10 mouse cellular contexts compared by ENCODE assay signal in genomic region chr3:135280160-135280559, GRCm38 (mm10). TPM values are rescaled to one million over a fixed set of nuclear protein-coding genes. Genes with fewer than 3 reads are reported as not detected.
A peak's percentile ranks its signal among the peaks of the same experiment; 100 is the strongest.
DNase-seq lines count a peak whose midpoint lies in the region; ATAC-seq and TF ChIP-seq lines count a peak whose summit lies in the region.
"Had no signal": no experiment of that assay in that cellular context is flagged by ENCODE, and none has a peak within 500 bp of the region (broad histone marks: within the 10 kb centered on the region; RNA-seq: fewer than 3 reads in every experiment).

No protein-coding gene starts in this region.

- ATAC-seq in forebrain, embryonic 15.5 days (replicated peaks): peak; percentile 28; the same call in 1 of the 2 replicates
- ATAC-seq in limb, embryonic 11.5 days (ENCODE audit: insufficient number of reproducible peaks, low FRiP score, low TSS enrichment, low read depth): peak; percentile 1; the same call in 1 of the 2 replicates
- ATAC-seq in neural tube, embryonic 13.5 days (ENCODE audit: low read depth): no peak; the same call in 1 of the 2 replicates

- no peak overlapping the region for H3K4me3 ChIP-seq in layer of hippocampus, adult 2 months
- no peak overlapping the region for H3K4me3 ChIP-seq in forebrain, embryonic 15.5 days
- H3K4me3 ChIP-seq in limb, embryonic 11.5 days (ENCODE audit: low read depth, low read length): no peak overlapping the region
- no peak overlapping the region for H3K4me3 ChIP-seq in neural tube, embryonic 13.5 days
- H3K4me3 ChIP-seq: liver, embryonic 13.5 days had no signal

- H3K4me2 ChIP-seq in forebrain, embryonic 15.5 days (replicated peaks): no peak overlapping the region
- H3K4me2 ChIP-seq in limb, embryonic 11.5 days (ENCODE audit: low read depth, severe bottlenecking): no peak overlapping the region
- no peak overlapping the region for H3K4me2 ChIP-seq in neural tube, embryonic 13.5 days
- H3K4me2 ChIP-seq: heart, embryonic 11.5 days; liver, embryonic 13.5 days had no signal

- no peak overlapping the region for H3K9ac ChIP-seq in forebrain, embryonic 15.5 days (replicated peaks)
- H3K9ac ChIP-seq in limb, embryonic 11.5 days (ENCODE audit: low read length): peak overlapping the region; percentile 67
- H3K9ac ChIP-seq in neural tube, embryonic 13.5 days: peak overlapping the region; percentile 49; the same call in 1 of the 2 replicates
- H3K9ac ChIP-seq: liver, embryonic 13.5 days had no signal

- peaks cover 4% of the 10 kb centered on the region; the same call in 1 of the 2 replicates for H3K4me1 ChIP-seq in forebrain, embryonic 15.5 days
- 0 out of 2 replicates have a peak, but pooled peaks cover 2% of the 10 kb centered on the region for H3K4me1 ChIP-seq in limb, embryonic 11.5 days (ENCODE audit: control insufficient read depth, insufficient read depth, low read length)
- H3K4me1 ChIP-seq in neural tube, embryonic 13.5 days (replicated peaks): 0 out of 2 replicates have a peak, but pooled peaks cover 8% of the 10 kb centered on the region
- H3K4me1 ChIP-seq: liver, embryonic 13.5 days had no signal

- no peak overlapping the region for H3K27ac ChIP-seq in layer of hippocampus, adult 2 months
- H3K27ac ChIP-seq in forebrain, embryonic 15.5 days (replicated peaks): no peak overlapping the region
- H3K27ac ChIP-seq in limb, embryonic 11.5 days (replicated peaks; ENCODE audit: low read depth, low read length): no peak overlapping the region
- no peak overlapping the region for H3K27ac ChIP-seq in neural tube, embryonic 13.5 days (replicated peaks)
- H3K27ac ChIP-seq: liver, embryonic 13.5 days had no signal

- 81% methylated on average over 4 of the region's 4 CpGs for WGBS in forebrain, embryonic 15.5 days
- WGBS in limb, embryonic 11.5 days: 79% methylated on average over 4 of the region's 4 CpGs
- 77% methylated on average over 4 of the region's 4 CpGs for WGBS in neural tube, embryonic 13.5 days

- H3K36me3 ChIP-seq in forebrain, embryonic 15.5 days: no peaks in the 10 kb centered on the region
- H3K36me3 ChIP-seq in limb, embryonic 11.5 days (ENCODE audit: control insufficient read depth, insufficient read depth, low read length): no peaks in the 10 kb centered on the region
- H3K36me3 ChIP-seq in neural tube, embryonic 13.5 days: no peaks in the 10 kb centered on the region
- H3K36me3 ChIP-seq: liver, embryonic 13.5 days had no signal

- peak; percentile 14 for DNase-seq in layer of hippocampus, adult 11-12 months (ENCODE audit: low spot score)
- no peak for DNase-seq in layer of hippocampus, adult 2 months (ENCODE audit: low spot score in 2 of 2)
- no peak for DNase-seq in limb, embryonic 11.5 days (ENCODE audit: low spot score)
- no peak for DNase-seq in spleen, postnatal 10 days (ENCODE audit: low spot score in 2 of 2)
- no peak for DNase-seq in gastrocnemius, postnatal 10 days
- DNase-seq: retina, postnatal 1 day had no signal

- no peaks in the 10 kb centered on the region for H3K27me3 ChIP-seq in forebrain, embryonic 15.5 days
- no peaks in the 10 kb centered on the region for H3K27me3 ChIP-seq in limb, embryonic 11.5 days (ENCODE audit: control insufficient read depth, insufficient read depth, low read length)
- no peaks in the 10 kb centered on the region for H3K27me3 ChIP-seq in neural tube, embryonic 13.5 days
- H3K27me3 ChIP-seq: liver, embryonic 13.5 days had no signal

- TF ChIP-seq CTCF in layer of hippocampus, adult 2 months (conservative IDR thresholded peaks at IDR 0.05): no peak

- no peaks in the 10 kb centered on the region for H3K9me3 ChIP-seq in forebrain, embryonic 15.5 days
- no peaks in the 10 kb centered on the region for H3K9me3 ChIP-seq in limb, embryonic 11.5 days (ENCODE audit: control insufficient read depth, low read length)
- no peaks in the 10 kb centered on the region for H3K9me3 ChIP-seq in neural tube, embryonic 13.5 days
- H3K9me3 ChIP-seq: liver, embryonic 13.5 days had no signal

RNA-seq across cellular contexts. Expression of gene Bdh2, which starts 0.9 kb away (rescaled TPM):
- 1 to 10 TPM; 4.7 to 5.3 TPM for total RNA-seq in layer of hippocampus, adult 2 months (2021)
- polyA plus RNA-seq in forebrain, embryonic 15.5 days (2015; fragmentation: Nextera tagmentation; extraction: Ambion mirVana): 2.1 and 3.7 TPM in 2 replicates
- 7.4 and 9.2 TPM in 2 replicates for polyA plus RNA-seq in limb, embryonic 11.5 days (2014; fragmentation: Nextera tagmentation; extraction: Ambion mirVana)
- 3.5 and 4.2 TPM in 2 replicates for polyA plus RNA-seq in neural tube, embryonic 13.5 days (2015; fragmentation: Nextera tagmentation; extraction: Ambion mirVana)
- total RNA-seq in gastrocnemius, postnatal 10 days (2021): 1 to 10 TPM; 4.4 to 5.6 TPM

RNA-seq across cellular contexts. Expression of gene Slc9b2, which starts 27.3 kb away (rescaled TPM):
- 1 to 10 TPM; 2.9 to 3.2 TPM for total RNA-seq in layer of hippocampus, adult 2 months (2021)
- 0.60 and 1.3 TPM in 2 replicates for polyA plus RNA-seq in forebrain, embryonic 15.5 days (2015; fragmentation: Nextera tagmentation; extraction: Ambion mirVana)
- 5.1 and 5.6 TPM in 2 replicates for polyA plus RNA-seq in limb, embryonic 11.5 days (2014; fragmentation: Nextera tagmentation; extraction: Ambion mirVana)
- 1.5 and 1.9 TPM in 2 replicates for polyA plus RNA-seq in neural tube, embryonic 13.5 days (2015; fragmentation: Nextera tagmentation; extraction: Ambion mirVana)
- total RNA-seq in gastrocnemius, postnatal 10 days (2021): 1 to 10 TPM in 1 of 2 experiments, under 1 TPM in 1; 0.23 to 7.5 TPM
